Mouse (Mus musculus) ES-Bruce4 (cell line): ENCODE results near the gene Tmem63c.

Experiments
- CTCF ChIP-seq: IDR thresholded peaks from one replicate; pipeline ENCODE4 v1.8.1; 2011; ENCODE audit warnings: low read depth, low read length
- EP300 ChIP-seq: IDR thresholded peaks from 2 replicates; pipeline ENCODE4 v1.6.1; 2011; ENCODE audit warnings: low read depth, low read length; ENCODE audit not compliant: insufficient read depth
- POLR2A ChIP-seq: IDR thresholded peaks from one replicate; pipeline ENCODE4 v1.8.1; 2011; ENCODE audit warnings: low read length; ENCODE audit not compliant: insufficient read depth

GRCm38 (mm10) chr12:87127256-87127655 lies 106.1 kb downstream of the Tmem63c start:
- TF ChIP-seq CTCF = no peak
- no peak for TF ChIP-seq POLR2A
- TF ChIP-seq EP300 = no peak
